Mouse (Mus musculus) megakaryocyte, embryonic 14.5 days (primary cell): ENCODE measurements around the gene Dpep3. TPM values are rescaled to one million over a fixed set of nuclear protein-coding genes. Genes with fewer than 3 reads are reported as not detected.
"Not testable (repeated sequence)": the region's sequence is repeated elsewhere in the genome, so short reads cannot be mapped to it uniquely, and the experiment has no call there.

Source experiments
- H3K27me3 ChIP-seq: replicated peaks from 2 replicates; pipeline ENCODE3; 2012; ENCODE audit warnings: inconsistent platforms
- H3K36me3 ChIP-seq: replicated peaks from 2 replicates; pipeline ENCODE3; 2012; ENCODE audit warnings: low read length, inconsistent platforms, mixed read lengths
- H3K4me1 ChIP-seq: 2 replicates; pipeline ENCODE4 v1.6.1; 2012; ENCODE audit warnings: inconsistent platforms
- H3K4me3 ChIP-seq: replicated peaks from 2 replicates; pipeline ENCODE3; 2012; ENCODE audit warnings: moderate library complexity, mild to moderate bottlenecking, inconsistent platforms
- H3K9me3 ChIP-seq: 2 replicates; pipeline ENCODE4 v1.6.1; 2012; ENCODE audit warnings: inconsistent platforms
- FLI1 ChIP-seq: IDR thresholded peaks from 2 replicates; pipeline ENCODE4 v1.6.1; 2012; ENCODE audit warnings: low read length, inconsistent platforms, mixed read lengths
- GATA1 ChIP-seq: IDR thresholded peaks from 3 replicates; pipeline ENCODE4 v1.6.1; 2012; ENCODE audit warnings: mixed read lengths, low read length, inconsistent platforms, borderline replicate concordance
- polyA plus RNA-seq: library from polyadenylated mRNA; stranded (reverse); fragments of >175 nt; gene quantifications from 2 replicates; pipeline ENCODE4 v1.2.3, GENCODE M21; 2012; ENCODE audit warnings: low replicate concordance; ENCODE audit not compliant: insufficient read depth

Dpep3 gene
- polyA plus RNA-seq, 1 experiment = 0.46 TPM

DNA sequence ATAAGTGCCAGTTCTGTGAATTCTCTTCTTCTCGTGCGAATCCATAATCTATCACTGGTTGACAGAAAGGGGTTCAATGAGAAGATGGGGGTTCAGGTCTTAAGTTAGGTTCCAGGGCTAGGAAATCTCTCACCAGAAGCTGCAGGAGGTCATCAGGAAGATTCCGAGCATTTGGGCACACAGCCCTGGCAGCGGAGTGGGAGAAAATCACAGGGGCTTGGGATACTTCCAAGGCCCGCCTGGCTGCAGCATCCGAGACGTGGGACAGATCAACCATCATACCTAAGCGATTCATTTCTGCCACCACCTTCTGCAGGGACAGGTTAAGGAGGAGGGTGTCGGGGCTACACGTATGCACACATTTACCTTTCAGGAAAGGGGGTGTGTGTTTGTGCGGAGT, 9.3 kb upstream of the Dpep3 start:
- no peak for TF ChIP-seq GATA1
- TF ChIP-seq FLI1 = no peak
- Histone ChIP-seq H3K9me3 (no peaks in the 10 kb centered on the region), H3K4me3 (no peak overlapping the region), H3K27me3 (peaks cover 36% of the 10 kb centered on the region), H3K36me3 (no peaks in the 10 kb centered on the region), H3K4me1 (peaks cover 32% of the 10 kb centered on the region)

DNA sequence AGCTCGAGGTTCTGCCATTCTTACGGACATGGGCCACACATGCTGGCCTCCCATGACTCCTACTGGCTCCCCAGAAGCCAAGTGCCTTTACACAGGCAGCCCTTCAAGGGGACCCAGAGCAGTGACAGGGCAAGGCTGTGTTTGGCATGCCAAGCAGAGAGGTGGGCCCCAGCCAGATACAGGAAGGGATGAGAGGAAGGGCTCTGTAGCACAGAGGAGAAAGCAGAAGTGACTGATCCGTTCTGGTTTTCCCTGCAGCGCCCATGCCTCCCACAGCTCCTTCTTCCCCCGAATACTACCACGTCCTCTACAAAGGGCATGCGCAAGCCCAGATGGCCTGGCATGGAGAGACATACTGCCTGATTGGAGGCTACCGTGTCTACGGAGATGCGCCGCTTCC, 4.2 kb upstream of the Dpep3 start:
- H3K9me3 ChIP-seq, H3K36me3 ChIP-seq, H3K4me3 ChIP-seq: not testable (repeated sequence)
- peaks cover 26% of the 10 kb centered on the region for H3K27me3 ChIP-seq
- H3K4me1 ChIP-seq = peaks cover 17% of the 10 kb centered on the region

DNA sequence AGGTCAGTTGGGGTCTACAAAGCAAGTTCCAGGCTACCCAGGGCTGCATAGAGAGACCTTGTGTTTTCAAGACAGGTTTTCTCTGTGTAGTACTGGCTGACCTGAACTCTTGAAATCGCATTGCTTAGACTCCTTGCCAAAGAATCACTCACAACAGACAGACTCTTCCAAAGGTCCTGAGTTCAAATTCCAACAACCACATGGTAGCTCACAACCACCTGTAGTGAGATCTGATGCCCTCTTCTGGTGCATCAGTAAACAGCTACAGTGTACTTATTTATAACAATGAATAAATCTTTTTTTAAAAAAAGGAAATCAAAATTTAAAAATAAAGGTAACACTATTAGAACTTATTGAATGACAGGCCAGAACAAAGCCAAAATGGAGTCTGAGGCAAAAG, 1.9 kb upstream of the Dpep3 start:
- peaks cover 15% of the 10 kb centered on the region for H3K27me3 ChIP-seq
- H3K36me3 ChIP-seq = no peaks in the 10 kb centered on the region
- H3K4me1 ChIP-seq = peaks cover 24% of the 10 kb centered on the region
- H3K4me3 ChIP-seq = no peak overlapping the region
- no peak for TF ChIP-seq GATA1
- TF ChIP-seq FLI1 = no peak
- 0 out of 2 replicates have a peak, but pooled peaks cover 5% of the 10 kb centered on the region for H3K9me3 ChIP-seq

DNA sequence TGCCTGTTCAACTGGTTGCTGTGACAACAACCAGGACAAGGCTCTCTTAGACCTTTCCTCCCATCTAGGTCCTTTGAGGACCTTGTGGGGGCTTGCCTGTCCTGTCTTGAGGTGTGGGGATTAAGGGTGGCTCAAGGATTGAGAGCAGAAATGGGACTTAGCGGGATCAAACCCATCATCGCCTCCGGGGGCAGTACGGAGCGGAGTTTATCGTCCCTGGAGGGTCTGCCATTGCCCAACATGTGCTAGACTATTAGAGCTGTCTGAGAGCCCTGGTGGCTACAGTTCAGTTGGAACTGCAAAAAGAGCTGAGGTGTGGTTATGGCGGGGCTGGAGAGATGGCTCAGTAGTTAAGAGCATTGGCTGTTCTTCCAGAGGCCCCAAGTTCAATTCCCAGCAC, 3.9 kb downstream of the Dpep3 start:
- TF ChIP-seq FLI1 = no peak
- no peak for TF ChIP-seq GATA1
- no peaks in the 10 kb centered on the region for H3K36me3 ChIP-seq
- H3K4me1 ChIP-seq = peaks cover 8% of the 10 kb centered on the region
- 0 out of 2 replicates have a peak, but pooled peaks cover 5% of the 10 kb centered on the region for H3K9me3 ChIP-seq
- peaks cover 18% of the 10 kb centered on the region for H3K27me3 ChIP-seq
- H3K4me3 ChIP-seq = no peak overlapping the region

DNA sequence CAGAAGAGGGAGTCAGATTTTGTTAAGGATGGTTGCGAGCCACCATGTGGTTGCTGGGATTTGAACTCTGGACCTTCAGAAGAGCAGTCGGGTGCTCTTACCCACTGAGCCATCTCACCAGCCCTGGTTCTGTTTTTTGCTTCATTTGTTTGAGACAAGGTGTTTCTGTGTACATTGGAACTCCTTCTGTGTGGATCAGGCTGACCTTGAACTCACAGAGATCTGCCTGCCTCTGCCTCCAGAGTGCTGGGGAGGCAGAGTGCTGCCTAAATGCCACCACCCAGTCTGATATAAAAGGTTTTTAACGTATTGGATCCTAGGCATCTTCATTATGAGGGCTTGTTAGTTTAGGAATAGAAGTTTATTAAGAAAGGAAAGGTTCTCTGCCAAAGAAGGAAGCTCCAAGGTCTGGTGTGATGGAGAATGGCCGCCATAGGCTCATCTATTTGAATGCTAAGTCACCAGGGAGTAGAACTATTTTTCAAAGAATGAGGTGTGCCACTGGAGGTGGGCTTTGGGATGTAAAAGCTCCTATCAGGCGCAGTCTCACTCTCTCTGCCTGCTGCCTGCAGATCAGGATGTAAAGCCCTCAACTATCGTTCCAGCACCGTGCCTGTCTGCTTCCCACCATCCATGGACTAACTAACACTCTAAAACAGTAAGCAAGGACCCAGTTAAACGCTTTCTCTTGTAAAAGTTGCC, 8.1 kb downstream of the Dpep3 start:
- no peak for TF ChIP-seq GATA1
- no peak for TF ChIP-seq FLI1
- Histone ChIP-seq H3K27me3 (peaks cover 12% of the 10 kb centered on the region), H3K4me3 (no peak overlapping the region), H3K4me1 (peaks cover 18% of the 10 kb centered on the region), H3K36me3 (no peaks in the 10 kb centered on the region), H3K9me3 (no peaks in the 10 kb centered on the region)

DNA sequence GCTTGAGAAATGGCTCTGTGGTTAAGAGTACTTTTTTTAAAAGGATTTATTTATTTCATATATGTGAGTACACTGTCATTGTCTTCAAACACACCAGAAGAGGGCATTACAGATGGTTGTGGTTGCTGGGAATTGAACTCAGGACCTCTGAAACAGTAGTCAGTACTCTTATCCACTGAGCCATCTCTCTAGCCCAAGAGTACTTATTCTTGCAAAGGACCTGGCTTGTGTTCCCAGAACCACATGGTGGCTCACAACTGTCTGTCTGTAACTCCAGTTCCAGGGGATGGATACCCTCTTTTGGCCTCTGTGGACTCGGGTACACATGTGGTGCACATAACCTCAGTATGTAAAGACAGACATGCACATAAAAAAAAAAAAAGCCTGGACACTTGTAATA, 9.9 kb downstream of the Dpep3 start:
- H3K4me3 ChIP-seq = no peak overlapping the region
- no peaks in the 10 kb centered on the region for H3K36me3 ChIP-seq
- TF ChIP-seq GATA1 (no peak), FLI1 (no peak)

DNA sequence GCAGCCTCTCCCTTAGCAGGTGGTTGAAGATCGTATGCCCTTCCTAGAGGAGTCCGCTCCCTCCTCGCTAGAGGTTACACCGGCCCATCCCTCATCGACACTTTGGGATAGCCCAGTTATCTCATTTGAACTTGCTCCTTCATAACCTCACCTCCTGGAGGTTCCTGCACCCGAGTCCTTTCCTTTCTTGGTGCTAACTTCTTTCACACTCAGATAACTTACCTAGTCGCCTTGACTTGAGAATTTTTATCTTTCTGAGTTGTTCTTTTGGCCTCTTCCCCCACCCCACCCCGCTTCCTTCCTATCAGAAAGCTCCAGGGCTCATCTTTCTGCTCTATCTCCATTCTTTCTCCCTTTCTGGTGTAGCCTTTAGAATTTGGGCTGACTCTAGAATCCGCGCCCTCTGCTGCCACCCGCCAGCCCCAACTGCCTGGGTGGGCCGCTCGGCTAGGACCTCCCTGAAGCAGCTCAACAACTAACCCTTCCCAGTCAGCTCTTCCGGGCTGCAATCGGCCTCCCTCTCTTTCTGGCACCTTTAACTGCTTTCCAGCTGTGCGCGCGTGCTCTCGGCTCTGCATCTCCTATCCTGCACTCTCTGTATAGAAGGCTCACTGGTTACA, 12.4 kb downstream of the Dpep3 start:
- Histone ChIP-seq H3K9me3 (no peaks in the 10 kb centered on the region), H3K4me3 (peak overlapping the region; percentile 94), H3K4me1 (peaks cover 53% of the 10 kb centered on the region), H3K36me3 (no peaks in the 10 kb centered on the region), H3K27me3 (peaks cover 32% of the 10 kb centered on the region)
- no peak for TF ChIP-seq GATA1
- no peak for TF ChIP-seq FLI1

More for the DNA sequence above, 9.9 kb downstream of the Dpep3 start:
- Histone ChIP-seq H3K4me1 (peaks cover 36% of the 10 kb centered on the region), H3K27me3 (peaks cover 20% of the 10 kb centered on the region), H3K9me3 (no peaks in the 10 kb centered on the region)

DNA sequence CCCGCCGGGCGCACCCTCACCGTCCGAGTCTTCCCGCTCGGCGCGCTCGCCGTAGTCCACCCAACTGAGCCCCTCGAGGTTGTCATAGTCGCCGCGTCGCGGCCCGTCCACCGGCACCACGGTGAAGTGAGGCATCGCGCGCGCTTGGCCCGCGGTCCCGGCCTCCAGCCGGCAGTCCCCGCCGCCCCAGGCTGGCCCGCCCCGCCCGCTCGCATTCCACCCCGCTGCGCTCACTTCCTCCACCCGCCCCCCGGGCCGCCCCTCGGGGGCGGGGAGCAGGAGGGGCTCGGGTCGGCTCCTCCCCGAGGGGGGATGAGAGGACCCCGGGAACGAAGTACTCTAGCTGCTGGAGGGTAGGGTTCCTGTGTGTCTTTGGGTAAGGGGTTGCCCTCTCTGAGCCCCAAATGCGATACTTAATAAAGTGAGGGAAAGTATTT, 13.3 kb downstream of the Dpep3 start, which contains the start of gene Slc12a4:
Gene Slc12a4 (minus strand): TSS at position 193 of the 437 bp plus-strand sequence.
- Histone ChIP-seq H3K36me3 (no peaks in the 10 kb centered on the region), H3K4me1 (peaks cover 61% of the 10 kb centered on the region), H3K27me3 (peaks cover 36% of the 10 kb centered on the region), H3K4me3 (peak within 1 kb of the TSS; percentile 94), H3K9me3 (no peaks in the 10 kb centered on the region)
- TF ChIP-seq GATA1 (no peak), FLI1 (no peak)

DNA sequence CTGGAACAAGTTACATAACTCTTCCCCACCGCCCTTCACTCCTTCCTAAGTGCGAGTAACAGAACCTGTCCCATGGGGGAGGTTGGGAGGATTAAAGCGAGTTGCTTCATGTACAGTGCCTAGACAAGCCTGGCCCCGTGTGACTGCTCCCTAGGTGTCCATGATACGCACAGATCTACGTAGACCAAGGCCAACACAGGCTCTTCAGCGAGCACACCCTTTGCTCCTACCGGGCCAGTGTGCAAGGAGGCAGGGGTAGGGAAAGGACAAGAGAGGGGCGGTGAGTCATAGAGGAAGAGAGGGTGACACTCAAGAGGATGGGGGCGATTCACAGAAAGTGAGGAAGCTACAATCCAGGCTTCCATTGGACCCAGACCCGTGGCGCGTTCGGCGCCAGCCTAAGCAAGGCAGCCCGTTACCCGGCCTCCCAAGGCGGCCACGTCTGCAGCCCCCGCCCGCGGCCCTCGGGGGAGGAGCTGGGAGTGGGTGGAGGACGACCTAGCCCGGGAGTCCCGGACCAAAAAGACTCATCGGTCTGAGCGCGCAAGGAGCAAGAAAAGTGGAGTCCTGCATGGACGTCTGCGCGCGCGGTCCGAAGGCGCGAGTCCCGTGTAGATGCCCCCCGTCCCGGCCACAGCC, 13.8 kb downstream of the Dpep3 start:
- TF ChIP-seq GATA1 (no peak), FLI1 (no peak)

DNA sequence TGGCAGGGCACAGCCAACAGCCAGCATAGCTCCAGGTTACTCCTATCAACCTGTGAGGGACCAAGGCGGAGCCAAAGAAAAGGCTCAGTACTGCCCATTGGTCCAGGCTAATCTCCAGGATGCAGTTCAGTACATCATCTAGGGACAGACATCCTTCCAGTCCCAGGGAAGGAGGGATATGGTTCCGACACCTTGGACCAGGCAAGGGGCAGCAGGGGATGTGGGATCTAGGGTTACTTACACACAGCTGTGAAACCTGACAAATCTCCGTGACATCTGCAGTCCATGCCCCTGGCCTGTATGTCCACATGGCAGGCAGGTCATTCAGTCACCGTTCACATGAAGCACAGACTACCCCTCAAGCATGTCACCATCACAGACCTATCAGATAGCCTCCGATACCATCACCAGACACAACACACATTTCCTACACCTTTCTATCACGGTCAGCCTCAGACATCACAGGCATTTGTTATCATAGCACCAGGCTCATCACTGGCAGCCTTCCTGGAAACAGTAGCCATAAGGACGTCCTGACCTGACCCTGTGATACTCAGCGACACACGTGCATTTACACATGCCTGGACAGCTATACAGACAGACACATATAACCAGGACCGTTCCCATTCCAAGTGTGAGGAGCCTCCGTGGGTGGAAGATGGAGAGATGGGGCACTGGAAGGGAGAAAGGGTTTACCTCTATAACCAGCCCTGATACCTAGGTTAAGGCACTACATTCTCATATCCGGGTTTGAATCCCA, 14.5 kb downstream of the Dpep3 start:
- H3K4me1 ChIP-seq = peaks cover 70% of the 10 kb centered on the region
- peak overlapping the region; percentile 94 for H3K4me3 ChIP-seq
- peaks cover 42% of the 10 kb centered on the region for H3K27me3 ChIP-seq
- peaks cover 7% of the 10 kb centered on the region for H3K36me3 ChIP-seq
- TF ChIP-seq FLI1 = no peak
- no peak for TF ChIP-seq GATA1
- no peaks in the 10 kb centered on the region for H3K9me3 ChIP-seq

More for the DNA sequence above, 13.8 kb downstream of the Dpep3 start:
- peaks cover 67% of the 10 kb centered on the region for H3K4me1 ChIP-seq
- H3K27me3 ChIP-seq = peaks cover 37% of the 10 kb centered on the region
- peaks cover 1% of the 10 kb centered on the region for H3K36me3 ChIP-seq
- H3K4me3 ChIP-seq = peak overlapping the region; percentile 94
- no peaks in the 10 kb centered on the region for H3K9me3 ChIP-seq
